Mouse (Mus musculus): ENCODE data around the gene Tes. TPM values are rescaled to one million over a fixed set of nuclear protein-coding genes. Genes with fewer than 3 reads are reported as not detected.

Tes gene
- polyA plus RNA-seq, 2 experiments: 54.2 to 69.1 TPM

GRCm38 (mm10) chr6:17114588-17114987 is 49.6 kb downstream of the Tes start:
- Histone ChIP-seq H3K4me2 (replicated peaks; ENCODE audit: low read depth, low read length, severe bottlenecking) (no peak overlapping the region), H3K36me3 (ENCODE audit: control insufficient read depth, insufficient read depth, low read length) (no peaks in the 10 kb centered on the region), H3K4me1 (ENCODE audit: control insufficient read depth, insufficient read depth, low read length) (0 out of 2 replicates have a peak, but pooled peaks cover 4% of the 10 kb centered on the region), H3K4me3 (replicated peaks; ENCODE audit: low read length) (no peak overlapping the region), H3K27ac (replicated peaks; ENCODE audit: low read depth, low read length) (no peak overlapping the region), H3K27me3 (ENCODE audit: control insufficient read depth, insufficient read depth, low read length) (no peaks in the 10 kb centered on the region), H3K9me3 (ENCODE audit: control insufficient read depth, low read length) (no peaks in the 10 kb centered on the region), H3K9ac (ENCODE audit: low read depth, low read length, severe bottlenecking) (no peak overlapping the region)
- ATAC-seq (ENCODE audit: low FRiP score, low read depth) (no peak), DNase-seq (ENCODE audit: low spot score) (no peak)
- TF ChIP-seq POLR2A (IDR thresholded peaks at IDR 0.05; ENCODE audit: borderline replicate concordance, extremely low read depth, insufficient read depth, insufficient read length): no peak
- 73% methylated on average over 5 of the region's 5 CpGs for WGBS

- Histone ChIP-seq H3K4me1 (ENCODE audit: control insufficient read depth, insufficient read depth, low read length) (0 out of 2 replicates have a peak, but pooled peaks cover 4% of the 10 kb centered on the region), H3K4me3 (replicated peaks; ENCODE audit: low read length) (no peak overlapping the region), H3K27ac (replicated peaks; ENCODE audit: low read depth, low read length) (no peak overlapping the region), H3K9me3 (ENCODE audit: control insufficient read depth, low read length) (no peaks in the 10 kb centered on the region), H3K27me3 (ENCODE audit: control insufficient read depth, insufficient read depth, low read length) (no peaks in the 10 kb centered on the region), H3K4me2 (replicated peaks; ENCODE audit: low read depth, low read length, severe bottlenecking) (no peak overlapping the region), H3K36me3 (ENCODE audit: control insufficient read depth, insufficient read depth, low read length) (no peaks in the 10 kb centered on the region), H3K9ac (ENCODE audit: low read depth, low read length, severe bottlenecking) (no peak overlapping the region)
- WGBS: 62% methylated on average over 2 of the region's 2 CpGs
- no peak for TF ChIP-seq POLR2A (IDR thresholded peaks at IDR 0.05; ENCODE audit: borderline replicate concordance, extremely low read depth, insufficient read depth, insufficient read length)
- ATAC-seq (ENCODE audit: low FRiP score, low read depth): no peak
- DNase-seq (ENCODE audit: low spot score): no peak
Measured at GRCm38 (mm10) chr6:17115046-17115790, 50.3 kb downstream of the Tes start.

GRCm38 (mm10) chr6:17119521-17120232 is 54.7 kb downstream of the Tes start:
- no peak for DNase-seq (ENCODE audit: low spot score)
- no peak overlapping the region for H3K9ac ChIP-seq (ENCODE audit: low read depth, low read length, severe bottlenecking)
- WGBS: 80% methylated on average over 7 of the region's 7 CpGs
- H3K36me3 ChIP-seq (ENCODE audit: control insufficient read depth, insufficient read depth, low read length): no peaks in the 10 kb centered on the region
- H3K4me1 ChIP-seq (ENCODE audit: control insufficient read depth, insufficient read depth, low read length): 0 out of 2 replicates have a peak, but pooled peaks cover 4% of the 10 kb centered on the region
- H3K27ac ChIP-seq (replicated peaks; ENCODE audit: low read depth, low read length): no peak overlapping the region
- no peak for ATAC-seq (ENCODE audit: low FRiP score, low read depth)
- no peaks in the 10 kb centered on the region for H3K27me3 ChIP-seq (ENCODE audit: control insufficient read depth, insufficient read depth, low read length)
- no peak overlapping the region for H3K4me3 ChIP-seq (replicated peaks; ENCODE audit: low read length)
- H3K4me2 ChIP-seq (replicated peaks; ENCODE audit: low read depth, low read length, severe bottlenecking): no peak overlapping the region
- no peak for TF ChIP-seq POLR2A (IDR thresholded peaks at IDR 0.05; ENCODE audit: borderline replicate concordance, extremely low read depth, insufficient read depth, insufficient read length)
- no peaks in the 10 kb centered on the region for H3K9me3 ChIP-seq (ENCODE audit: control insufficient read depth, low read length)

GRCm38 (mm10) chr6:17140021-17140420 is 75.1 kb downstream of the Tes start:
- WGBS: 74% methylated on average over 2 of the region's 2 CpGs
- Histone ChIP-seq H3K36me3 (ENCODE audit: control insufficient read depth, insufficient read depth, low read length) (no peaks in the 10 kb centered on the region), H3K27ac (replicated peaks; ENCODE audit: low read depth, low read length) (no peak overlapping the region), H3K9me3 (ENCODE audit: control insufficient read depth, low read length) (no peaks in the 10 kb centered on the region), H3K27me3 (ENCODE audit: control insufficient read depth, insufficient read depth, low read length) (no peaks in the 10 kb centered on the region), H3K4me1 (ENCODE audit: control insufficient read depth, insufficient read depth, low read length) (no peaks in the 10 kb centered on the region), H3K4me3 (replicated peaks; ENCODE audit: low read length) (no peak overlapping the region), H3K4me2 (replicated peaks; ENCODE audit: low read depth, low read length, severe bottlenecking) (no peak overlapping the region), H3K9ac (ENCODE audit: low read depth, low read length, severe bottlenecking) (no peak overlapping the region)
- no peak for TF ChIP-seq POLR2A (IDR thresholded peaks at IDR 0.05; ENCODE audit: borderline replicate concordance, extremely low read depth, insufficient read depth, insufficient read length)
- ATAC-seq (ENCODE audit: low FRiP score, low read depth): no peak
- no peak for DNase-seq (ENCODE audit: low spot score)

- Histone ChIP-seq H3K4me3 (replicated peaks; ENCODE audit: low read length) (no peak overlapping the region), H3K9me3 (ENCODE audit: control insufficient read depth, low read length) (no peaks in the 10 kb centered on the region), H3K9ac (ENCODE audit: low read depth, low read length, severe bottlenecking) (no peak overlapping the region), H3K27me3 (ENCODE audit: control insufficient read depth, insufficient read depth, low read length) (no peaks in the 10 kb centered on the region), H3K36me3 (ENCODE audit: control insufficient read depth, insufficient read depth, low read length) (no peaks in the 10 kb centered on the region), H3K4me1 (ENCODE audit: control insufficient read depth, insufficient read depth, low read length) (no peaks in the 10 kb centered on the region), H3K27ac (replicated peaks; ENCODE audit: low read depth, low read length) (no peak overlapping the region), H3K4me2 (replicated peaks; ENCODE audit: low read depth, low read length, severe bottlenecking) (no peak overlapping the region)
- ATAC-seq (ENCODE audit: low FRiP score, low read depth) (no peak), DNase-seq (ENCODE audit: low spot score) (no peak)
- TF ChIP-seq POLR2A (IDR thresholded peaks at IDR 0.05; ENCODE audit: borderline replicate concordance, extremely low read depth, insufficient read depth, insufficient read length): no peak
- 60% methylated on average over 4 of the region's 4 CpGs for WGBS
Measured at GRCm38 (mm10) chr6:17142577-17143359, 77.8 kb downstream of the Tes start.

Measured in limb, embryonic 14.5 days (tissue).